Mouse (Mus musculus) layer of hippocampus, adult 18-20 months (tissue): ENCODE data around the gene Cd82. TPM values are rescaled to one million over a fixed set of nuclear protein-coding genes. Genes with fewer than 3 reads are reported as not detected.

ENCODE experiments used
- DNase-seq, 2 experiments: peaks; one replicate each; pipeline ENCODE4 v3.0.0; 2022; ENCODE audit warnings: low spot score in 2 of 2
- total RNA-seq, 2 experiments: library from RNA; stranded (reverse); gene quantifications; 2 replicates each; pipeline ENCODE4 v1.2.3; 2021

The Cd82 gene
- total RNA-seq, 2 experiments from 2014 or later: 22.4 to 23.5 TPM

- no peak for DNase-seq
Measured at GRCm38 (mm10) chr2:93416874-93417709, 45.8 kb downstream of the Cd82 start.

DNA sequence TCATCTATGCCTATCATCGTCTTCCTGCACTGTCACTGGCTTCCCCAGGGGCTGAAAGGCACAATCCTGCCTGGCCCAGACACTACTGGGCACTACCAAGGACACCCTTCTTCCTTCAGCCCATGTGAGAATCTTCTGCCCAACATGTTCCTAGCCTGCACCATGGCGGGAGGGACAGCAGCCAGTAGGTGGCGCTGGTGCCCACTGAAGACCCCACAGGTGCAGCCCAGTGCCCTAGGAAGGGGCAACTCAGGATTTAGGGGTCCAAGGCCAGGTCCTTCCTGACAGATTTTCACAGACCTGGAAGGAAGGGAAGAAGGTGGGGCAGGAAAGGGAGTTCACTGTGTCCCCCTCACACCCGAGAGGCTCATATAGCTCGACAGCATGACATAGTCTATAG lies 47.7 kb downstream of the Cd82 start:
- no peak for DNase-seq

GRCm38 (mm10) chr2:93414163-93414562 lies 48.8 kb downstream of the Cd82 start:
- DNase-seq: no peak

DNA sequence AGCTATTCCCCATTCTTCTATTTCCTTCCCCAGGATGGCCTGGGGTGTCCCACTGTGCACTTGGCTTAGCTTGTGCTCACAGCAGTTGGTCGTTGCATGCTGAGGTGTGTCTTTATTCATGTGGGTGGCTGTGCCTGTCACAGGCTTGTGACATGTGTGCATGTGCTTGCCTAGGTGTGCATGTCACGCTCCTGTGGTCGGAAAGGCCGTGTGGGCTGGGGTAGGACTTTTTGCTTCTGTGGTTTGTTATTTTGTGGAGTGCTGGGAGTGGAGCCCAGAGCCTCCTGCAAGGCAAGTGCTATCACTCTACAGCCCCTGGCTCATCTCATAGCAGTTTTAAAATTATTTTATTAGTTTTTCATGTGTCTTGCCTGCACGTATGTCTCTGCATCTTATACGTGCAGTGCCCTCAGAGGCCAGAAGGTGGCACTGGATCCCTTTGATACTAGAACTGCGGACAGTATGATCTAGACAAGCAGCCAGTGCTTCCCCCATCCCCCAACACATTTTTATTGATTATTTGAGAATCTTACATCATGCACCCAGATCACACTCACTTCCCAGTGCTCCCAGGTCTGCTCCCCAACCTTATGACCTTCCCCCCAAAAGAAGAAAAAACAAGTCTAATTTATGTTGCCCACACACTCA lies 49.4 kb downstream of the Cd82 start:
- DNase-seq: peak in 1 of 2 experiments; percentile 76

DNA sequence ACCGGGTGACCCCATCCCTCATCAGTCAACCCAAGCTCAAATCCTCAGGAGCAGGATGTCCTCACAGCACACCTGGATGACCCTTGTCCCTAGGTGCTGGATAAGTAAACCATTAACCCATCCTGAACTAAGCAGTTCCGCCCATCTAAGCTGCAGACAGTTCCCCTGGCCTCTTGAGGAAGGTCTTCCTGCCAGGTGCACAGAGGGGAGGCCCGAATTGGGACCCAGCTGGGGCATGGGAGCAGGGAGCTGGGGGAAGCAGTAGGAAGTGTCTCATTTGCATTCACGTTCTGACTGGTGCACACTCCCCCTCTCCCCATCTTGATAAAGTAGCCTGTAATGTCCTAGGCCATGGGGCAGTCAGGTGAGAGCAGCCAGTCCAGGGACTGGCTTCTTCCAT lies 50.8 kb downstream of the Cd82 start:
- DNase-seq: no peak

- no peak for DNase-seq
Measured at GRCm38 (mm10) chr2:93410899-93411570, 51.9 kb downstream of the Cd82 start.

GRCm38 (mm10) chr2:93405017-93405425 lies 57.9 kb downstream of the Cd82 start:
- no peak for DNase-seq

DNA sequence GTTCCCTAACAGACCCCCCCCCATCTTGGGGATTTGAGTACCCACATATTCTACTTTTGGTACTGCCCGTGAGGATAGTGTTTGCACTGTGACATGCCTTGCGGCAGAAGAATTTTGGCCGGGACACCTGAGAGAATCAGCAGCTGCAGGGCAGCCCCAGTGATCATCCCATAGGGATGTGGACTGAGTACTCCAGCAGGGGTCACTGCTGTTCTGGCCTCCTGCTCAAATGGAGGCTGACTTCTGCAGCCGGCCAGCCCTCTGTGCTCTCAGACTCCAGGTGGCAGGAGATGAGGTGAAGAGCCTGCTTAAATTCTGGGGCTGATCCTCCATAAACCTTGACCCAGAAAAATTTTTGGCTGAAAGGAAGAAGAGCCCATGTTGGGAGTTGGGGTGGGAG lies 58.8 kb downstream of the Cd82 start:
- DNase-seq: no peak

DNA sequence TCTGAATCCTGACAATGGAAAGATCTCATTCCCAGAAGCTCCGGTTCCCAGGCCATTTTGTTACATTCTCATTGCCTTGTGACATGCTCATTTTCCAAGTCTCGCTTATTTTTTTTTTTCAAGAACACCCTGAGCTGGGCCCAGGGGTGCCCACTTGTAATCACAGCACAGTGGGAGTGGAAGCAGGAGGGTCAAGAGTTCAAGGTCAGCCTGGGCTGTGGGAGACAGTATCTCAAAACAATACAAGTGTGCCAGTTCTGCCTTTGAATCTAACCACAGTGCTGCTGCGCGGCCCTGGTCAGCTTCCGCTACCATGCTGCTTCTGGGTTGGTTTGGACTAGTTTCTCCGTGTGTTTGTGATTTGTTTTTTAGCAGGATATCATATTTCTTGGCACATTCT lies 59.7 kb downstream of the Cd82 start:
- no peak for DNase-seq

DNA sequence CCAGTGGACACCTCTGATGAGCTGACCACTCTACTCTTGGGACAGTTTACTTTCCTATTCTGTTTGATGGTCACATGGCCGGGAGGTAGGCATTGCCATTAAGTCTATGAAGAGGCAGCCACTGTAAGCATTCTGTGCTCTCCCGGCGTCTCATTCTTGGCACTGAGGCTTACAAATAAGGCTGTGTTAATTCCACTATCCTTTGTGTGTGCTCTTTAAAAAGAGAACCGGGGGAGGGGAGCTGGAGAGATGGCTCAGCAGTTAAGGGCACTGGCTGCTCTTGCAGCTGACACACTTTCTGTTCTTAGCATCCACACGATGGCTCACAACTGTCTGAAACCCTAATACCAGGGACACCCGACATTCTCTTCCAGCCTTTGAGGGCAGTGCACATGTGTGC lies 71.7 kb downstream of the Cd82 start:
- DNase-seq: peak in 1 of 2 experiments; percentile 57

DNA sequence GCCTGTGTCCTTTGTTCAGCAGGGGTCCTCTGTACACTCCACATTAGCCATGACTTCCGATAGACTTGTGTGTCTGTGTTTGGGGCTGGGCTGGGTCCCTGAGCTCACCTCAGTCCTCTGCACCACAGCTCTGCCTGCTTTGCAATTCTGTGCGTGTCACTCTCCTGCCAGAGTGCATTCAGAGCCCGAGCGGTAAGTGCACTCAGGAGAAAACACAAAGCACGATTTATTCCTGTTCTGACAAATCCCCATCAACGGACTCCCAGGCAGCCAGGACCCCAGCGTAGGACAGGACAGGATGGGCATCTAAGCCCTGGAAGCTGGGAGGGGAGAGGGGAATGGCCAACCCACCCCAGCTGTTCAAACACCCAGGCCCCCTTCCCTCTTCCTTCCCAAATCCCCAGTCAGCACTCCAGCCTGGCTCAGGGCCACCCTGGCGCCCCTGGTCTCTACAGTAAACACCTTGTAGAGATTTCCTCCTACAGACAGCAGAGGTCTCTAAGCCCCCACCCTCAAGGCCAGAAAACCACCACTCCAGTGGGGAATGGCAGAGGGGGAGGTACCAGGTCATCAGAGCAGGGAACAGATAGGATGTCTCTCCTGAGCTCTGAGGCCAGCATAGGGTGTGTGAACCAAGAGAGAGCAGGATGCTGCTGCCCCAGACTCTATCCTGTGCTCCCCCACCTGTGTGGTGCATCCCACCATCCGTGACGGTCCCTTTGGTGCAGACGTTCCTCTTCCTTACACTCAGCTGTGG lies 72.6 kb downstream of the Cd82 start:
- DNase-seq: no peak

DNA sequence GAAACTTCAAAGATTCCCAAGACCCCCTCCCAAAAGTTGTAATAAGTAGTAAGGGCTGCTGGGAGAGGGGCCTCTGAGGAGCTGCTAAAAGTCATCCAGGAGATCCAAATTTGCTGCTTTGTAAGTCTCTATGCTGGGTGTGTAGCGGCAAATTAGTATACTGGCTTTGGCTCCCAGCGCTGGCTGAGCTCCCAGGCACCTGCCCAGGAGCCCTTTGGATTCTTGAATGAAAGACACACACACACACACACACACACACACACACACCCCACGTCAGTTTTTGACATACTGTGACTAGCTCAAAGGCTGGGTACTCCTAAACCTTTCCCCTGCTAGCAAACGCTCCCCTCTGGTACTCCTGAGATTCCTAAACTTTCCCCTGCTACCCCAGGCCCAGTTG lies 76.0 kb downstream of the Cd82 start:
- DNase-seq: no peak

DNA sequence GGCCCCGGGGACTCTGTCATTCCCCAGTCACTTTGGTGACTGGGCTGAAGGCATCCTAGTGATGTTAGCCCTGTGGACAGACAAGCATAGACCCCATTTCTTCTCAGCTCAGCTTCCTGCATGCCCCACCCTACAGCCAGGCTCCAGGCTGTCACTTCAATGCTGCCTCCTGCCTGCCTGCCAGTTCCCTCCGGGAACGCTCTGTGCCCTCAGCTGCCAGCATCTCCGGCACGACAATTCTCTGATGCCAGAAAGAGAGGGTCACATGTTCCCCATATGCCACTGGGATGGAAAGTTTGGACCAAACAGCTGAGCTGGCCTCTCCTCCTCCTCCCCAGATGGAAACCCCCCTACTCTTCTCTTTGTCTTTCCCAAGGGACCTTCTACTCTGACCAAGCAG lies 79.1 kb downstream of the Cd82 start:
- DNase-seq: peak; percentile 45 to 73

DNA sequence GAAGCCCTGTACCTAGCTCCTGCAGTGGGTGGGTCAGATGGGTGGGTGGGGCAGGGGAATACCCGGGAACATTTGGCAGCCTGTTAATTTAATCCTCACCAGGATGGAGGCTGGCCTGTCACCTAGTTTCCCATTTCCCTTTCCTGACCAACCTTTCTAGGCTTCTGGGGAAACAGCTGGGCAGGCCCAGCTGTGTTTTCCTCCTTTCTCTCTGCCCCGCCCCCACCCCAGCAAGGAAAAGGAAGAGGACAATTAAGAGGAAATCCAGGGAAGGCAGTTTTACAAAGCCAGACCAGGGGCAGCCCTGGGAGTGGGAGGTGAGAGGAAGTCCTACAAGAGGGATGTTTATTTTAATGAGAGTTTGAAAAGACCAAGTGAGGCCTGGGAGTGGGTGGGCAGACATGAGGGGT lies 82.3 kb downstream of the Cd82 start:
- no peak for DNase-seq

- DNase-seq: peak; percentile 37 to 61
Measured at GRCm38 (mm10) chr2:93377797-93378196, 85.1 kb downstream of the Cd82 start.

DNA sequence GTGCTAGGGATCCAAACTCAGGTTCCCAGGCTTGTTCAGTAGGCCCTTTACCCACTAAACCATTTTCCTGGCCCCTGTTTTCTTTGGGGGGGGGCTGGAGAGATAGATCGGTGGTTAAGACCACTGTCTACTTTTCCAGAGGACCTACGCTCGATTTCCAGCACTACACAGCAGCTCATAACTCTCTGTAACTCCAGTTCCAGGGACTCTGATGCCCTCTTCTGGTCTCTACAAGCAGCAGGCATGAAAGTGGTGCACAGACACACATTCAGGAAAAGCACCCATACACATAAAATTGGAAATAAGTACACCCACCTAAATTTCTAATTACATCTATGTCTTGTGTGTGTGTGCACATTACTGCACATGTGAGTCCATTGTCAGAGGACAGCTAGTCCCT lies 85.8 kb downstream of the Cd82 start:
- no peak for DNase-seq

- DNase-seq: no peak
Measured at GRCm38 (mm10) chr2:93372872-93373271, 90.1 kb downstream of the Cd82 start.

- DNase-seq: no peak
Measured at GRCm38 (mm10) chr2:93372097-93372571, 90.8 kb downstream of the Cd82 start.
